Mouse (Mus musculus) MEL (cell line): ENCODE measurements around the gene F930015N05Rik. TPM values are rescaled to one million over a fixed set of nuclear protein-coding genes. Genes with fewer than 3 reads are reported as not detected.

ENCODE experiments used
- DNase-seq: peaks from one replicate; pipeline ENCODE4 v3.0.0; 2011; ENCODE audit warnings: low read depth, low spot score
- H3K27ac ChIP-seq: 2 replicates; pipeline ENCODE4 v1.5.1; 2012; ENCODE audit warnings: low read depth, mild to moderate bottlenecking, control low read depth, low read length, moderate library complexity; ENCODE audit not compliant: control insufficient read depth
- H3K27me3 ChIP-seq, 2 experiments: fragments of 150-350 bp in 1 of 2; sonication (generic) in 1 of 2; 2 replicates each; pipeline ENCODE4 v1.6.1; 2012; ENCODE audit warnings: low read length in 2 of 2, mild to moderate bottlenecking in 2 of 2, improper control_type of control experiment in 1 of 2, moderate library complexity in 1 of 2; ENCODE audit not compliant: insufficient read depth in 2 of 2, control insufficient read depth in 1 of 2
- H3K36me3 ChIP-seq, 2 experiments: 2 replicates each; pipeline ENCODE4 v1.6.1; 2012 to 2014; ENCODE audit warnings: low read length in 2 of 2, improper control_type of control experiment in 1 of 2, inconsistent platforms in 1 of 2, mild to moderate bottlenecking in 1 of 2; ENCODE audit not compliant: insufficient read depth in 2 of 2, control insufficient read depth in 1 of 2
- H3K4me1 ChIP-seq, 2 experiments: fragments of 150-350 bp in 1 of 2; sonication (generic) in 1 of 2; 2 replicates each; pipeline ENCODE4 v1.6.1; 2012; ENCODE audit warnings: low read length in 2 of 2, improper control_type of control experiment in 1 of 2, mild to moderate bottlenecking in 1 of 2; ENCODE audit not compliant: insufficient read depth in 2 of 2, control insufficient read depth in 1 of 2
- H3K4me3 ChIP-seq, 2 experiments: fragments of 150-350 bp in 1 of 2; sonication (generic) in 1 of 2; 2 replicates each; pipeline ENCODE4 v1.5.1; 2012; ENCODE audit warnings: low read depth in 2 of 2, low read length in 2 of 2, mild to moderate bottlenecking in 2 of 2, moderate library complexity in 2 of 2, control low read depth in 1 of 2, improper control_type of control experiment in 1 of 2; ENCODE audit not compliant: control insufficient read depth in 1 of 2, insufficient read depth in 1 of 2
- H3K79me2 ChIP-seq: 2 replicates; pipeline ENCODE4 v1.6.1; 2012; ENCODE audit warnings: mild to moderate bottlenecking, low read length, moderate library complexity; ENCODE audit not compliant: control insufficient read depth, poor library complexity, insufficient read depth
- H3K9ac ChIP-seq: 2 replicates; pipeline ENCODE4 v1.6.1; 2012; ENCODE audit warnings: low read depth, mild to moderate bottlenecking, control low read depth, low read length, moderate library complexity; ENCODE audit not compliant: control insufficient read depth, poor library complexity, severe bottlenecking
- H3K9me3 ChIP-seq: fragments of 150-350 bp; sonication (generic); replicated peaks from 2 replicates; pipeline ENCODE4 v1.6.1; 2012; ENCODE audit warnings: mild to moderate bottlenecking, low read length, improper control_type of control experiment, moderate library complexity; ENCODE audit not compliant: insufficient read depth
- CHD1 ChIP-seq: IDR thresholded peaks from 2 replicates; pipeline ENCODE4 v1.6.1; 2012; ENCODE audit warnings: low read depth, mild to moderate bottlenecking, inconsistent platforms, low read length, improper control_type of control experiment
- CTCF ChIP-seq, 3 experiments: IDR thresholded peaks in 2 of 3; conservative IDR thresholded peaks in 1 of 3; 2 replicates each; pipeline ENCODE4 v1.5.1; 2011 to 2012; ENCODE audit warnings: low read length in 3 of 3, low read depth in 2 of 3, mild to moderate bottlenecking in 2 of 3, improper control_type of control experiment in 1 of 3, inconsistent platforms in 1 of 3, mixed read lengths in 1 of 3, moderate library complexity in 1 of 3; ENCODE audit not compliant: control insufficient read depth in 1 of 3, insufficient read depth in 1 of 3, poor library complexity in 1 of 3, severe bottlenecking in 1 of 3
- E2F4 ChIP-seq: IDR thresholded peaks from 2 replicates; pipeline ENCODE4 v1.6.1; 2011; ENCODE audit warnings: low read depth, low read length, improper control_type of control experiment, borderline replicate concordance
- ETS1 ChIP-seq: IDR thresholded peaks from 2 replicates; pipeline ENCODE4 v1.6.1; 2012; ENCODE audit warnings: low read depth, mild to moderate bottlenecking, inconsistent platforms, low read length, improper control_type of control experiment, moderate library complexity
- HCFC1 ChIP-seq: IDR thresholded peaks from 2 replicates; pipeline ENCODE4 v1.6.1; 2012; ENCODE audit warnings: low read depth, mild to moderate bottlenecking, inconsistent platforms, low read length, improper control_type of control experiment, moderate library complexity
- JUND ChIP-seq: IDR thresholded peaks from 2 replicates; pipeline ENCODE4 v1.6.1; 2011; ENCODE audit warnings: low read depth, mild to moderate bottlenecking, improper control_type of control experiment, low read length
- KAT2A ChIP-seq: conservative IDR thresholded peaks from 2 replicates; pipeline ENCODE4 v1.6.1; 2012; ENCODE audit warnings: low read depth, low read length, improper control_type of control experiment, inconsistent platforms
- MAFK ChIP-seq: IDR thresholded peaks from 2 replicates; pipeline ENCODE4 v1.6.1; 2011; ENCODE audit warnings: low read depth, mild to moderate bottlenecking, low read length, improper control_type of control experiment, borderline replicate concordance
- MYC ChIP-seq: IDR thresholded peaks from 2 replicates; pipeline ENCODE4 v1.6.1; 2011; ENCODE audit warnings: low read depth, mild to moderate bottlenecking, low read length, improper control_type of control experiment, moderate library complexity
- NRF1 ChIP-seq: IDR thresholded peaks from 2 replicates; pipeline ENCODE4 v1.6.1; 2014; ENCODE audit warnings: low read depth, mild to moderate bottlenecking, inconsistent platforms, low read length, improper control_type of control experiment, moderate library complexity; ENCODE audit not compliant: poor library complexity, insufficient read depth, severe bottlenecking
- POLR2A ChIP-seq, 2 experiments: IDR thresholded peaks; 2 replicates each; pipeline ENCODE4 v1.6.1; 2011 to 2012; ENCODE audit warnings: low read length in 2 of 2, mild to moderate bottlenecking in 2 of 2, control low read depth in 1 of 2, improper control_type of control experiment in 1 of 2, low read depth in 1 of 2, moderate library complexity in 1 of 2; ENCODE audit not compliant: control insufficient read depth in 1 of 2, insufficient read depth in 1 of 2, poor library complexity in 1 of 2
- RAD21 ChIP-seq: IDR thresholded peaks from 2 replicates; pipeline ENCODE4 v1.6.1; 2011; ENCODE audit warnings: mild to moderate bottlenecking, low read depth, low read length, improper control_type of control experiment
- RCOR1 ChIP-seq: IDR thresholded peaks from 2 replicates; pipeline ENCODE4 v1.6.1; 2012; ENCODE audit warnings: low read depth, mild to moderate bottlenecking, inconsistent platforms, low read length, improper control_type of control experiment
- TAL1 ChIP-seq: IDR thresholded peaks from 2 replicates; pipeline ENCODE4 v1.6.1; 2012; ENCODE audit warnings: mild to moderate bottlenecking, inconsistent platforms, low read length, moderate library complexity, mixed read lengths
- TBP ChIP-seq: IDR thresholded peaks from 2 replicates; pipeline ENCODE4 v1.8.0; 2011; ENCODE audit warnings: low read depth, low read length, improper control_type of control experiment
- USF2 ChIP-seq, 2 experiments: IDR thresholded peaks; 2 replicates each; pipeline ENCODE4 v1.6.1; 2011 to 2012; ENCODE audit warnings: improper control_type of control experiment in 2 of 2, low read length in 2 of 2, borderline replicate concordance in 1 of 2, inconsistent platforms in 1 of 2, low read depth in 1 of 2, mild to moderate bottlenecking in 1 of 2; ENCODE audit not compliant: insufficient read depth in 1 of 2
- ZC3H11A ChIP-seq: IDR thresholded peaks from 2 replicates; pipeline ENCODE4 v1.6.1; 2012; ENCODE audit warnings: low read depth, mild to moderate bottlenecking, inconsistent platforms, low read length, improper control_type of control experiment
- ZKSCAN1 ChIP-seq: IDR thresholded peaks from 2 replicates; pipeline ENCODE4 v1.6.1; 2012; ENCODE audit warnings: low read depth, mild to moderate bottlenecking, inconsistent platforms, low read length, improper control_type of control experiment, moderate library complexity
- ZMIZ1 ChIP-seq: IDR thresholded peaks from 2 replicates; pipeline ENCODE4 v1.6.1; 2012; ENCODE audit warnings: low read depth, mild to moderate bottlenecking, inconsistent platforms, low read length, improper control_type of control experiment, moderate library complexity
- polyA plus RNA-seq, 2 experiments: library from polyadenylated mRNA; stranded (reverse) in 1 of 2; unstranded in 1 of 2; fragments of >175 nt in 1 of 2; fragments of >200 nt in 1 of 2; gene quantifications; 2 replicates each; pipeline versions ENCODE4 v1.2.1 to v1.2.4; 2012; ENCODE audit warnings: low replicate concordance in 2 of 2, low read depth in 1 of 2; ENCODE audit not compliant: insufficient read length in 2 of 2, insufficient read depth in 1 of 2, missing spikeins in 1 of 2
- total RNA-seq: library from RNA; depleted of rRNA; stranded (reverse); fragments of 300-350 nt; gene quantifications from 2 replicates; pipeline ENCODE4 v1.2.3, GENCODE M21; 2012

F930015N05Rik gene
- total and polyA plus RNA-seq, 3 experiments = not detected

DNA sequence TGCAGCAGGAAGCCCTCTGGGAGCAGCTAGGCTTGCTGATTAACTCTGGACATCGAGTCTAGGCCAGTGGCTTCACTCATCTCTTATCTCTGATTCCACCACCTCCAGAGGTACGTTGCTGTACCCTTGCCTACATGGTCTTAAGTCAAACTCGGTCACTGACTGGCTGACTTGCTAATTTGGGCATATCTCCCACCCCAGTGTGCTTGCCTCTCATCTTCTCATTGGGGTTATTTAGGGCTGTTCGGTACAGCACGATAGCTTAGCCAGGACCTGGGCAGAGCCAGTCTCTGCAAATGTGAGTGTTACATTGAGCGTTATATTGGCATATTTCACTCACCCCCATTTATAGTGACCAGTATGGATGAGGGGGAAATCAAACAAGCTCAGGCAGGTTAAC lies 39.5 kb downstream of the F930015N05Rik start:
- TF ChIP-seq ZKSCAN1 (no peak), CHD1 (no peak), ETS1 (no peak), RCOR1 (no peak), CTCF (IDR thresholded peaks at IDR 0.05 in 2 of 3, conservative IDR thresholded peaks at IDR 0.05 in 1 of 3; ENCODE audit: control insufficient read depth in 1 of 3, insufficient read depth in 1 of 3, low read depth in 2 of 3, low read length in 3 of 3, poor library complexity in 1 of 3, severe bottlenecking in 1 of 3) (no peak), JUND (no peak), RAD21 (no peak), ZC3H11A (no peak), POLR2A (IDR thresholded peaks at IDR 0.05; ENCODE audit: control insufficient read depth in 1 of 2, insufficient read depth in 1 of 2, low read depth in 1 of 2, low read length in 2 of 2, poor library complexity in 1 of 2) (no peak), MAFK (no peak), NRF1 (no peak), KAT2A (no peak), USF2 (IDR thresholded peaks at IDR 0.05; ENCODE audit: borderline replicate concordance in 1 of 2, insufficient read depth in 1 of 2, low read depth in 1 of 2, low read length in 2 of 2) (no peak), ZMIZ1 (no peak)
- TF ChIP-seq, all 39 proteins: peak for 0
- no peak overlapping the region for H3K27ac ChIP-seq

GRCm38 (mm10) chr11:64396331-64396881 lies 40.0 kb downstream of the F930015N05Rik start:
- H3K4me1 ChIP-seq = no peaks in the 10 kb centered on the region
- no peak overlapping the region for H3K27ac ChIP-seq
- no peak overlapping the region for H3K9ac ChIP-seq
- H3K79me2 ChIP-seq = no peaks in the 10 kb centered on the region
- no peaks in the 10 kb centered on the region for H3K36me3 ChIP-seq
- no peaks in the 10 kb centered on the region for H3K9me3 ChIP-seq
- TF ChIP-seq CHD1 (no peak), E2F4 (no peak), TAL1 (no peak), TBP (no peak), MAFK (no peak), ZC3H11A (no peak), MYC (no peak), HCFC1 (no peak)
- H3K4me3 ChIP-seq = no peak overlapping the region
- no peaks in the 10 kb centered on the region for H3K27me3 ChIP-seq
- DNase-seq = no peak

More for the DNA sequence above, 39.5 kb downstream of the F930015N05Rik start:
- Histone ChIP-seq H3K79me2 (no peaks in the 10 kb centered on the region), H3K9ac (no peak overlapping the region), H3K9me3 (no peaks in the 10 kb centered on the region), H3K4me1 (no peaks in the 10 kb centered on the region), H3K27me3 (no peaks in the 10 kb centered on the region), H3K4me3 (no peak overlapping the region), H3K36me3 (no peaks in the 10 kb centered on the region)
- no peak for DNase-seq
